Mouse (Mus musculus) telencephalon, adult 2 months (tissue): ENCODE data around the gene Gm20696.

Source experiments
- DNase-seq: peaks from one replicate; pipeline ENCODE4 v3.0.0-alpha.2; 2011; ENCODE audit warnings: low read depth, low spot score

Gene Gm20696

DNA sequence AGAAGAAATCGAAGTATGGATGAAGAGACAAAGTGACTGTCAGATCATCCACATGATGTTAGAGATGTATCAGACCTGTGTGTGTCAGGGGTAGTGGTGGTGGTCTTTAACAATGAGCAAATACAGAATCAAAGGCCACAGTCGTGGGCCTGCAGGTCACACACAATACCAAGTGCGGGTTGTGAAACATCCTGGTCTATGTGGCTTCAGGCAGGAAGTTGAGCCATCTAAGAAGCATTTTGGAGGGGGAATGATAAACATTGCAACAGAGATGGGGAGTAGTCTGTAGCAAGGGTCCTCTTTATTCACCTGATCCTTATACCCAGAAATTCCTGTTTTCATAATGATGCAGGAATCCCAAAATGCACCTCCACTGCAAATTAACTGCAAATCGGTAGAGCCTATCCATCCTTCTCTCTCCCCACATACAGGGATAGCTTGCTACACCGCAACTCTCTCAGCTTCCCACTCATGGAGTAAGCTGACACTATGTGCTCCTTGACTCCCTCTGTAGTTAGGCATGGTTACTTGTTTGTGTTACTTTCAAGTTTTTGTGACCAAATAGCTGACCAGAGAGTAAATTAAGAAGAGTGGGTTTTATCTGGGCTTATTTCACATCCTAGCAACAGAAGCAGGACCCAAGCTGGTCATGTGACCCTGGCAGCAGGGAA lies 454.8 kb downstream of the Gm20696 start:
- DNase-seq = no peak

DNA sequence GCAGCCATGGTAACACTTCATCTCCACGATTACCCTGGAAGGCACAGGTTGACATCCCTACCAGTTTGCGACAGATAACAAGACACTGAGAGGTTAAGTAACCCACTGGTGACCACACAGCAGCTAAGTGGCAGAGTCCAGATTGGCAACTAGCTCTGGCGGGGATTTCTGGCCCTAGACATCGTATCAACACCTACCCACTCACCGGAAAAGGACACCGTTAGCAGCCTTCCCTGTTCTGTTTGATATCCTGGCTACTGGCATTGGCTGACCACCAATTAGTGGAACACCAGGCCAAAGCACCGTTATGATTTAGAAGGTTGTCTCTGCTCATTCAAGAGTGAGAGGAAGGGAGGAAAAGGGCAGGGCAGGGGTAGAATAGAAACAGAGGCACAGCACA lies 456.4 kb downstream of the Gm20696 start:
- DNase-seq = no peak
